Mouse (Mus musculus) intestine, embryonic 14.5 days (tissue): Measurements from ENCODE around the gene Ash1l. TPM values are rescaled to one million over a fixed set of nuclear protein-coding genes. Genes with fewer than 3 reads are reported as not detected.

ENCODE experiments used
- ATAC-seq: fragments of 200-750 bp; cut with Nextera tagmentation; replicated peaks from 2 replicates; pipeline ENCODE4 v1.8.0; 2017; ENCODE audit warnings: low read depth, moderate number of reproducible peaks, moderate TSS enrichment, moderate library complexity; ENCODE audit not compliant: low FRiP score, low TSS enrichment
- DNase-seq: peaks from one replicate; pipeline ENCODE4 v3.0.0-alpha.2; 2018; ENCODE audit warnings: low spot score
- H3K27ac ChIP-seq: fragments of 300-500 bp; sonication (generic); 2 replicates; pipeline ENCODE4 v1.5.1; 2014; ENCODE audit warnings: low read depth, mild to moderate bottlenecking, control low read depth
- H3K27me3 ChIP-seq: fragments of 300-500 bp; sonication (generic); replicated peaks from 2 replicates; pipeline ENCODE4 v1.6.1; 2014; ENCODE audit warnings: low read length, control low read depth; ENCODE audit not compliant: control insufficient read depth, insufficient read depth
- H3K36me3 ChIP-seq: fragments of 300-500 bp; sonication (generic); 2 replicates; pipeline ENCODE4 v1.6.1; 2014; ENCODE audit warnings: low read length, control low read depth; ENCODE audit not compliant: control insufficient read depth, insufficient read depth
- H3K4me1 ChIP-seq: fragments of 300-500 bp; sonication (generic); replicated peaks from 2 replicates; pipeline ENCODE4 v1.6.1; 2014; ENCODE audit warnings: low read length, control low read depth, mixed read lengths; ENCODE audit not compliant: control insufficient read depth, insufficient read depth
- H3K4me2 ChIP-seq: fragments of 300-500 bp; sonication (generic); 2 replicates; pipeline ENCODE4 v1.6.1; 2014; ENCODE audit warnings: low read length
- H3K4me3 ChIP-seq: fragments of 300-500 bp; sonication (generic); 2 replicates; pipeline ENCODE4 v1.5.1; 2014; ENCODE audit warnings: low read depth, low read length, control low read depth, mixed read lengths
- H3K9ac ChIP-seq: fragments of 300-500 bp; sonication (generic); 2 replicates; pipeline ENCODE4 v1.6.1; 2014; ENCODE audit warnings: mild to moderate bottlenecking, low read length
- H3K9me3 ChIP-seq: fragments of 300-500 bp; sonication (generic); 2 replicates; pipeline ENCODE4 v1.6.1; 2016; ENCODE audit warnings: low read length, control low read depth; ENCODE audit not compliant: control insufficient read depth
- WGBS: fragments of 180-500 bp; shearing (Covaris S2); extraction: QIAGEN DNeasy Blood & Tissue Kit; methylation state at CpG from one replicate; pipeline ENCODE4 v1.1.7; 2014; 5-methylcytosine and 5-hydroxymethylcytosine counted together
- polyA plus RNA-seq: library from polyadenylated mRNA; unstranded; fragments of >200 nt; fragmentation: Nextera tagmentation; extraction: Ambion mirVana; gene quantifications from 2 replicates; pipeline ENCODE4 v1.2.1, GENCODE M21; 2014

Ash1l gene
- polyA plus RNA-seq, 1 experiment from 2014 or later, result 21.5 TPM

- DNase-seq (no peak), ATAC-seq (no peak)
- whole genome bisulfite sequencing, result 66% methylated on average over 13 of the region's 13 CpGs
Measured at GRCm38 (mm10) chr3:88918981-88919380, 31.4 kb upstream of the Ash1l start.

GRCm38 (mm10) chr3:88921411-88921810 is 29.0 kb upstream of the Ash1l start:
- no peak overlapping the region for H3K4me2 ChIP-seq
- H3K36me3 ChIP-seq, result peaks cover 57% of the 10 kb centered on the region
- H3K27ac ChIP-seq, result no peak overlapping the region
- H3K9me3 ChIP-seq, result peaks cover 4% of the 10 kb centered on the region; the same call in 1 of the 2 replicates
- 93% methylated on average over 9 of the region's 9 CpGs for WGBS
- ATAC-seq (no peak), DNase-seq (no peak)
- H3K9ac ChIP-seq, result no peak overlapping the region
- no peak overlapping the region for H3K4me3 ChIP-seq
- H3K27me3 ChIP-seq, result no peaks in the 10 kb centered on the region
- H3K4me1 ChIP-seq, result no peaks in the 10 kb centered on the region

More at GRCm38 (mm10) chr3:88918981-88919380, 31.4 kb upstream of the Ash1l start:
- Histone ChIP-seq H3K27me3 (no peaks in the 10 kb centered on the region), H3K9me3 (peaks cover 4% of the 10 kb centered on the region; the same call in 1 of the 2 replicates), H3K27ac (no peak overlapping the region), H3K36me3 (peaks cover 33% of the 10 kb centered on the region), H3K4me2 (no peak overlapping the region), H3K4me1 (peaks cover 5% of the 10 kb centered on the region), H3K4me3 (no peak overlapping the region), H3K9ac (no peak overlapping the region)

- ATAC-seq (no peak), DNase-seq (no peak)
- Histone ChIP-seq H3K27me3 (no peaks in the 10 kb centered on the region), H3K4me3 (no peak overlapping the region), H3K36me3 (peaks cover 84% of the 10 kb centered on the region), H3K9ac (no peak overlapping the region), H3K4me1 (no peaks in the 10 kb centered on the region), H3K27ac (no peak overlapping the region), H3K9me3 (peaks cover 4% of the 10 kb centered on the region; the same call in 1 of the 2 replicates), H3K4me2 (no peak overlapping the region)
- WGBS, result 84% methylated on average over 8 of the region's 8 CpGs
Measured at GRCm38 (mm10) chr3:88923989-88924591, 26.3 kb upstream of the Ash1l start.

GRCm38 (mm10) chr3:88925651-88926050 is 24.8 kb upstream of the Ash1l start:
- no peak overlapping the region for H3K9ac ChIP-seq
- no peak overlapping the region for H3K4me2 ChIP-seq
- ATAC-seq, result no peak
- no peak overlapping the region for H3K27ac ChIP-seq
- 90% methylated on average over 2 of the region's 2 CpGs for WGBS
- DNase-seq, result no peak
- H3K36me3 ChIP-seq, result peaks cover 99% of the 10 kb centered on the region
- no peaks in the 10 kb centered on the region for H3K27me3 ChIP-seq
- H3K9me3 ChIP-seq, result peaks cover 4% of the 10 kb centered on the region; the same call in 1 of the 2 replicates
- H3K4me3 ChIP-seq, result no peak overlapping the region
- no peaks in the 10 kb centered on the region for H3K4me1 ChIP-seq

GRCm38 (mm10) chr3:88929501-88929900 is 20.9 kb upstream of the Ash1l start:
- WGBS, result 83% methylated on average over 3 of the region's 3 CpGs
- DNase-seq, result no peak
- Histone ChIP-seq H3K4me1 (no peaks in the 10 kb centered on the region), H3K9me3 (no peaks in the 10 kb centered on the region), H3K4me3 (no peak overlapping the region), H3K27me3 (no peaks in the 10 kb centered on the region), H3K4me2 (no peak overlapping the region), H3K9ac (no peak overlapping the region), H3K27ac (no peak overlapping the region), H3K36me3 (peaks cover 99% of the 10 kb centered on the region)
- ATAC-seq, result no peak

GRCm38 (mm10) chr3:88939071-88939470 is 11.4 kb upstream of the Ash1l start:
- peaks cover 61% of the 10 kb centered on the region for H3K36me3 ChIP-seq
- ATAC-seq, result no peak

GRCm38 (mm10) chr3:88939749-88940148 is 10.7 kb upstream of the Ash1l start:
- Histone ChIP-seq H3K9me3 (no peaks in the 10 kb centered on the region), H3K36me3 (peaks cover 54% of the 10 kb centered on the region), H3K9ac (no peak overlapping the region), H3K27me3 (no peaks in the 10 kb centered on the region), H3K27ac (no peak overlapping the region), H3K4me2 (no peak overlapping the region), H3K4me3 (no peak overlapping the region), H3K4me1 (no peaks in the 10 kb centered on the region)
- 79% methylated on average over 3 of the region's 3 CpGs for WGBS
- no peak for ATAC-seq
- DNase-seq, result no peak

More at GRCm38 (mm10) chr3:88939071-88939470, 11.4 kb upstream of the Ash1l start:
- Histone ChIP-seq H3K27ac (no peak overlapping the region), H3K4me2 (no peak overlapping the region), H3K9ac (no peak overlapping the region), H3K9me3 (no peaks in the 10 kb centered on the region), H3K27me3 (no peaks in the 10 kb centered on the region), H3K4me3 (no peak overlapping the region), H3K4me1 (no peaks in the 10 kb centered on the region)
- 92% methylated on average over 10 of the region's 10 CpGs for WGBS
- DNase-seq, result no peak

- ATAC-seq, result no peak
- WGBS, result 93% methylated on average over 10 of the region's 10 CpGs
- no peak for DNase-seq
- no peak overlapping the region for H3K4me2 ChIP-seq
- H3K27ac ChIP-seq, result no peak overlapping the region
- no peak overlapping the region for H3K4me3 ChIP-seq
- H3K27me3 ChIP-seq, result no peaks in the 10 kb centered on the region
- peaks cover 36% of the 10 kb centered on the region for H3K36me3 ChIP-seq
- H3K9me3 ChIP-seq, result no peaks in the 10 kb centered on the region
- H3K4me1 ChIP-seq, result no peaks in the 10 kb centered on the region
- H3K9ac ChIP-seq, result no peak overlapping the region
Measured at GRCm38 (mm10) chr3:88942316-88942880, 8.0 kb upstream of the Ash1l start.

- no peak overlapping the region for H3K9ac ChIP-seq
- no peak overlapping the region for H3K4me3 ChIP-seq
- H3K9me3 ChIP-seq, result no peaks in the 10 kb centered on the region
- no peak overlapping the region for H3K4me2 ChIP-seq
- DNase-seq (no peak), ATAC-seq (no peak)
- peaks cover 11% of the 10 kb centered on the region for H3K4me1 ChIP-seq
- peaks cover 24% of the 10 kb centered on the region for H3K36me3 ChIP-seq
- WGBS, result 86% methylated on average over 4 of the region's 4 CpGs
- H3K27me3 ChIP-seq, result no peaks in the 10 kb centered on the region
- no peak overlapping the region for H3K27ac ChIP-seq
Measured at GRCm38 (mm10) chr3:88944109-88944508, 6.3 kb upstream of the Ash1l start.
